ENCODE assay signal across 24 mouse cellular contexts in the genomic region with DNA sequence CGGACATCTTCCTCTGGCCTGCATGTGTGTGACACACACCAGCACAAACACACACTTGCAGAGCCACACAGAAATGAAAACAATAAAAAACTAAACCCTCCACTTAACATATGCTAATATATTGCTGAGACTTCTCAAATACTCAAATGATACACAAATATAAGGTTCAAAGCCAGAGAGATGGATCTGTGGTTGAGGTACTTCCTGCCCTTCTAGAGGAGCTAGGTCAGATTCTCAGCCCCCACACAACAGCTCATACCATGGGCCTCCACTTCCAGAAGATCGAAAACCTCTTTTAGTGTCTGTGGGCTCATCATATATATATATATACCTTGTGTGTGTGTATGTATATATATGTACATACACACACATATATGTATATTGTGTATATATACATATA. TPM values are rescaled to one million over a fixed set of nuclear protein-coding genes. Genes with fewer than 3 reads are reported as not detected.
"Had no signal": no experiment of that assay in that cellular context is flagged by ENCODE, and none has a peak within 500 bp of the region (broad histone marks: within the 10 kb centered on the region; RNA-seq: fewer than 3 reads in every experiment).

No protein-coding gene starts in this region.

- ATAC-seq: midbrain, embryonic 16.5 days had no signal

- DNase-seq: lung, adult 18-20 months; lung, embryonic 14.5 days; lung, postnatal 10 days; lung, postnatal 4 days; midbrain, embryonic 14.5 days; right cerebral cortex, postnatal 14 days; thymus, adult 2 months; thymus, postnatal 25 days; thymus, postnatal 4 days had no signal

RNA-seq across cellular contexts. Expression of gene BC053393, which starts 5.4 kb away (rescaled TPM):
- total RNA-seq: megakaryocyte, adult 5-6 weeks; megakaryocyte-erythroid progenitor cell, adult 5-6 weeks had no signal
- polyA plus RNA-seq: lung, embryonic 14.5 days; lung, embryonic 16.5 days; midbrain, embryonic 10.5 days; midbrain, embryonic 12.5 days; midbrain, embryonic 14.5 days; midbrain, embryonic 16.5 days; myocyte; neural tube, embryonic 11.5 days; neural tube, embryonic 13.5 days; neural tube, embryonic 15.5 days; spleen, adult 2 months; stomach, embryonic 15.5 days; stomach, postnatal 0 days; testis, adult 2 months; urinary bladder, adult 2 months had no signal

RNA-seq across cellular contexts. Expression of gene Gm12169, which starts 42.0 kb away (rescaled TPM):
- total RNA-seq: megakaryocyte, adult 5-6 weeks; megakaryocyte-erythroid progenitor cell, adult 5-6 weeks had no signal
- polyA plus RNA-seq: lung, embryonic 14.5 days; lung, embryonic 16.5 days; midbrain, embryonic 10.5 days; midbrain, embryonic 12.5 days; midbrain, embryonic 14.5 days; midbrain, embryonic 16.5 days; myocyte; neural tube, embryonic 11.5 days; neural tube, embryonic 13.5 days; neural tube, embryonic 15.5 days; spleen, adult 2 months; stomach, embryonic 15.5 days; stomach, postnatal 0 days; testis, adult 2 months; thymus, adult 2 months; urinary bladder, adult 2 months had no signal
